Mouse (Mus musculus) stomach, postnatal 0 days (tissue): ENCODE results near the gene Adi1.

ENCODE experiments used
- CTCF ChIP-seq: IDR thresholded peaks from 2 replicates; pipeline ENCODE4 v1.5.1; 2016; ENCODE audit warnings: antibody characterized with exemption, low read depth, mild to moderate bottlenecking, moderate library complexity
- EP300 ChIP-seq: optimal IDR thresholded peaks from 2 replicates; pipeline ENCODE3; 2016; ENCODE audit warnings: antibody characterized with exemption

DNA sequence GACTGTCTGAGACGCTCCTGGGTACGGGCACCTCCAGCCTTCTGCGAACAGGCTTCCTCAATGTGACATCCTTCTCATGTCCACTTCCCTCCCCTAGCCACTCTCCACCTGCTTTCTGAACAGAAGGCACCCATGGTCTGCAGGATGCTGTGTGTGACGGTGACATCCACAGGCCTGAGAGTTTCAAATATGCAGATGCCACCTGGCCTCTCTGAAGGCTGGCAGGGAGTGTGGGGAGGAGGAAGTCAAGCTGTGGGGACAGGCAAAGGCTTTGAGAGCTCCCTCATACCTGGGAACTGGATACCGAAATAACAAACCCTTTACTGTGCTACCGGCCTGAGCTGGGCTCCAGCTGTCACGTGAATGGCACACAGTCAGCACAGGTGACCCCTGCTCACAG, 19.7 kb downstream of the Adi1 start:
- TF ChIP-seq CTCF (no peak), EP300 (no peak)
